Mouse (Mus musculus) stomach, embryonic 14.5 days (tissue): ENCODE measurements at regions not wholly inside any gene's neighbourhood (a gene's known extent, or its start where the extent isn't known, plus 50 kb on each side); places are given as distances from the start of the nearest gene placed in this dataset.

Source experiments
- ATAC-seq: fragments of 200-750 bp; cut with Nextera tagmentation; 2 replicates; pipeline ENCODE4 v1.8.0; 2017; ENCODE audit warnings: low read depth, moderate TSS enrichment; ENCODE audit not compliant: insufficient number of reproducible peaks, insufficient read depth, low FRiP score
- H3K27ac ChIP-seq: fragments of 300-500 bp; sonication (generic); 2 replicates; pipeline ENCODE4 v1.5.1; 2014; ENCODE audit warnings: mild to moderate bottlenecking, low read length, moderate library complexity, mixed read lengths
- H3K27me3 ChIP-seq: fragments of 300-500 bp; sonication (generic); 2 replicates; pipeline ENCODE4 v1.6.1; 2014; ENCODE audit warnings: low read length, control low read depth, mixed read lengths; ENCODE audit not compliant: control insufficient read depth, insufficient read depth
- H3K36me3 ChIP-seq: fragments of 300-500 bp; sonication (generic); 2 replicates; pipeline ENCODE4 v1.6.1; 2014; ENCODE audit warnings: mild to moderate bottlenecking, control low read depth, low read length, moderate library complexity, mixed read lengths; ENCODE audit not compliant: control insufficient read depth, insufficient read depth
- H3K4me1 ChIP-seq: fragments of 300-500 bp; sonication (generic); 2 replicates; pipeline ENCODE4 v1.6.1; 2014; ENCODE audit warnings: low read length, control low read depth, mixed read lengths; ENCODE audit not compliant: control insufficient read depth, insufficient read depth
- H3K4me2 ChIP-seq: fragments of 300-500 bp; sonication (generic); replicated peaks from 2 replicates; pipeline ENCODE4 v1.6.1; 2014; ENCODE audit warnings: low read depth, low read length, control low read depth
- H3K4me3 ChIP-seq: fragments of 300-500 bp; sonication (generic); 2 replicates; pipeline ENCODE4 v1.5.1; 2014; ENCODE audit warnings: low read depth, low read length, control low read depth
- H3K9ac ChIP-seq: fragments of 300-500 bp; sonication (generic); replicated peaks from 2 replicates; pipeline ENCODE4 v1.6.1; 2014; ENCODE audit warnings: low read depth, mild to moderate bottlenecking, control low read depth, low read length, moderate library complexity, mixed read lengths
- H3K9me3 ChIP-seq: fragments of 300-500 bp; sonication (generic); 2 replicates; pipeline ENCODE4 v1.6.1; 2016; ENCODE audit warnings: low read depth, low read length, control low read depth; ENCODE audit not compliant: control insufficient read depth
- WGBS: fragments of 180-500 bp; shearing (Covaris S2); extraction: QIAGEN DNeasy Blood & Tissue Kit; methylation state at CpG from one replicate; pipeline ENCODE4 v1.1.7; 2014; 5-methylcytosine and 5-hydroxymethylcytosine counted together

- WGBS = 65% methylated on average over 4 of the region's 4 CpGs
- Histone ChIP-seq H3K4me3 (no peak overlapping the region), H3K4me1 (no peaks in the 10 kb centered on the region), H3K9me3 (peaks cover 5% of the 10 kb centered on the region; the same call in 1 of the 2 replicates), H3K27me3 (no peaks in the 10 kb centered on the region), H3K36me3 (no peaks in the 10 kb centered on the region), H3K27ac (no peak overlapping the region), H3K9ac (no peak overlapping the region), H3K4me2 (no peak overlapping the region)
- no peak for ATAC-seq
Observed at GRCm38 (mm10) chr7:68651418-68651817, 97.6 kb downstream of the Arrdc4 start.

GRCm38 (mm10) chr7:68637556-68638215, 111.4 kb downstream of the Arrdc4 start:
- no peaks in the 10 kb centered on the region for H3K27me3 ChIP-seq
- ATAC-seq = no peak
- H3K4me3 ChIP-seq = no peak overlapping the region
- H3K4me1 ChIP-seq = no peaks in the 10 kb centered on the region
- no peak overlapping the region for H3K27ac ChIP-seq
- no peaks in the 10 kb centered on the region for H3K9me3 ChIP-seq
- H3K4me2 ChIP-seq = no peak overlapping the region
- 69% methylated on average over 7 of the region's 7 CpGs for WGBS
- no peak overlapping the region for H3K9ac ChIP-seq
- H3K36me3 ChIP-seq = no peaks in the 10 kb centered on the region

- Histone ChIP-seq H3K4me1 (no peaks in the 10 kb centered on the region), H3K4me2 (no peak overlapping the region), H3K9me3 (no peaks in the 10 kb centered on the region), H3K27ac (no peak overlapping the region), H3K4me3 (no peak overlapping the region), H3K27me3 (no peaks in the 10 kb centered on the region), H3K9ac (no peak overlapping the region), H3K36me3 (no peaks in the 10 kb centered on the region)
- WGBS = 88% methylated on average over 3 of the region's 3 CpGs
- ATAC-seq = no peak
Observed at GRCm38 (mm10) chr7:68621080-68621479, 128.0 kb downstream of the Arrdc4 start.

GRCm38 (mm10) chr7:68610499-68610898, 138.5 kb downstream of the Arrdc4 start:
- Histone ChIP-seq H3K9ac (no peak overlapping the region), H3K27ac (no peak overlapping the region), H3K36me3 (no peaks in the 10 kb centered on the region), H3K27me3 (no peaks in the 10 kb centered on the region), H3K4me2 (no peak overlapping the region), H3K9me3 (no peaks in the 10 kb centered on the region), H3K4me3 (no peak overlapping the region), H3K4me1 (no peaks in the 10 kb centered on the region)
- WGBS = 86% methylated on average over 4 of the region's 4 CpGs
- ATAC-seq = no peak

GRCm38 (mm10) chr7:68607170-68607569, 141.9 kb downstream of the Arrdc4 start:
- ATAC-seq = no peak
- WGBS = 82% methylated on average over 4 of the region's 4 CpGs
- no peaks in the 10 kb centered on the region for H3K9me3 ChIP-seq
- no peaks in the 10 kb centered on the region for H3K4me1 ChIP-seq
- no peaks in the 10 kb centered on the region for H3K36me3 ChIP-seq
- no peak overlapping the region for H3K27ac ChIP-seq
- no peaks in the 10 kb centered on the region for H3K27me3 ChIP-seq
- H3K4me3 ChIP-seq = no peak overlapping the region
- H3K9ac ChIP-seq = no peak overlapping the region
- no peak overlapping the region for H3K4me2 ChIP-seq

GRCm38 (mm10) chr7:68606278-68606677, 142.8 kb downstream of the Arrdc4 start:
- Histone ChIP-seq H3K9me3 (no peaks in the 10 kb centered on the region), H3K4me3 (no peak overlapping the region), H3K4me1 (no peaks in the 10 kb centered on the region), H3K27me3 (no peaks in the 10 kb centered on the region), H3K27ac (no peak overlapping the region), H3K36me3 (no peaks in the 10 kb centered on the region), H3K4me2 (no peak overlapping the region), H3K9ac (no peak overlapping the region)
- ATAC-seq = no peak
- 87% methylated on average over 3 of the region's 3 CpGs for WGBS

GRCm38 (mm10) chr7:68603711-68604110, 145.3 kb downstream of the Arrdc4 start:
- 77% methylated on average over 2 of the region's 2 CpGs for WGBS
- no peak for ATAC-seq
- no peaks in the 10 kb centered on the region for H3K4me1 ChIP-seq

GRCm38 (mm10) chr7:68602003-68602402, 147.0 kb downstream of the Arrdc4 start:
- Histone ChIP-seq H3K4me2 (no peak overlapping the region), H3K27ac (no peak overlapping the region), H3K9ac (no peak overlapping the region), H3K9me3 (no peaks in the 10 kb centered on the region), H3K27me3 (no peaks in the 10 kb centered on the region), H3K4me3 (no peak overlapping the region), H3K36me3 (no peaks in the 10 kb centered on the region), H3K4me1 (no peaks in the 10 kb centered on the region)
- ATAC-seq = no peak
- WGBS = 72% methylated on average over 6 of the region's 6 CpGs

More at GRCm38 (mm10) chr7:68603711-68604110, 145.3 kb downstream of the Arrdc4 start:
- no peak overlapping the region for H3K4me3 ChIP-seq
- H3K9ac ChIP-seq = no peak overlapping the region
- no peaks in the 10 kb centered on the region for H3K9me3 ChIP-seq
- no peaks in the 10 kb centered on the region for H3K27me3 ChIP-seq
- no peak overlapping the region for H3K4me2 ChIP-seq
- H3K36me3 ChIP-seq = no peaks in the 10 kb centered on the region
- H3K27ac ChIP-seq = no peak overlapping the region

- Histone ChIP-seq H3K27me3 (no peaks in the 10 kb centered on the region), H3K4me2 (no peak overlapping the region), H3K9me3 (no peaks in the 10 kb centered on the region), H3K9ac (no peak overlapping the region), H3K4me1 (no peaks in the 10 kb centered on the region), H3K4me3 (no peak overlapping the region), H3K27ac (no peak overlapping the region), H3K36me3 (no peaks in the 10 kb centered on the region)
- 54% methylated on average over 4 of the region's 4 CpGs for WGBS
- ATAC-seq = no peak
Observed at GRCm38 (mm10) chr7:68594017-68594386, 155.0 kb downstream of the Arrdc4 start.
